Mouse (Mus musculus): ENCODE results near the gene Ap2b1.

Ap2b1 gene

GRCm38 (mm10) chr11:83443824-83444223, 145.0 kb downstream of the Ap2b1 start:
- no peak for DNase-seq (ENCODE audit: low spot score)

DNA sequence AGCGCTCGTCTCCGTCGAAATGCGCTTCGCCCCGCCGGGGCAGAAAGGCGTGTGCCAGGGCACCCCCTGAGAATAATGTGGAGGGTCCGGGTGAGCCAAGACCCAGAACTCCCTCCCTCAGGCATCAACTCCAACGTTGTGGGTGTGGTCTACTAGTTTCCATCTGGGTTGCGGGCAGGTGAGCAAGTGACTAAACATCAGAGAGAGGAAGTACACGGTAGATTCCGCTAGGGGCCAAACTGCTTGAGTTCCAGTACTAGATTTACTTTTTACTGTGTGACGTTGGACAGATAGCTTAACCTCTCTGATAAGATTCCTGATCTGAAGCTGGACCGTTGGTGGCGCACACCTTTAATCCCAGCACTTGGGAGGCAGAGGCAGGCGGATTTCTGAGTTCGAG, 146.2 kb downstream of the Ap2b1 start:
- DNase-seq (ENCODE audit: low spot score), result no peak

- no peak for DNase-seq (ENCODE audit: low spot score)
These were observed 148.8 kb downstream of the Ap2b1 start for GRCm38 (mm10) chr11:83447612-83448011.

- no peak for DNase-seq (ENCODE audit: low spot score)
These were observed 149.4 kb downstream of the Ap2b1 start for GRCm38 (mm10) chr11:83448021-83448926.

GRCm38 (mm10) chr11:83448927-83449236, 150.1 kb downstream of the Ap2b1 start:
- DNase-seq (ENCODE audit: low spot score), result no peak

GRCm38 (mm10) chr11:83449298-83449697, 150.5 kb downstream of the Ap2b1 start:
- no peak for DNase-seq (ENCODE audit: low spot score)

GRCm38 (mm10) chr11:83450550-83450949, 151.7 kb downstream of the Ap2b1 start:
- no peak for DNase-seq (ENCODE audit: low spot score)

DNA sequence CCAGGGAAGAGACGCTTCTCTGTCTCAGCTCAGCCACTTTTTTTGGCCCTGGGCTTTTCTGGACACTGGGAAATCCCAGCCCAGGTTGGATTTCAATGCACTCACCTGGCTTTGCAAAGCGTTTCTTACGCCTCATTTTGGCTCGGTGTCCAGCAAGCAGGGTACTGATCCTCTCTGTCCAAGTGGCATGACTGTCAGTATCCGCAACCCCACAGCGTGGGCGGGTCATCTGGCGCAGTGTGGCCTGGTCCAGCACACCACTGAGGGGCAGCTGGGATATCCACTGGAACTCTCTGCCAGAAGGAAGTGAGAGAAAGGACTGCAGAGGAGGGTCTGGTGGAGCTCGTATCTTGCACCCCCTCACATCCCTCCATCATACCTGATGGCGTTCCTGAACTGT, 152.5 kb downstream of the Ap2b1 start:
- DNase-seq (ENCODE audit: low spot score), result no peak

DNA sequence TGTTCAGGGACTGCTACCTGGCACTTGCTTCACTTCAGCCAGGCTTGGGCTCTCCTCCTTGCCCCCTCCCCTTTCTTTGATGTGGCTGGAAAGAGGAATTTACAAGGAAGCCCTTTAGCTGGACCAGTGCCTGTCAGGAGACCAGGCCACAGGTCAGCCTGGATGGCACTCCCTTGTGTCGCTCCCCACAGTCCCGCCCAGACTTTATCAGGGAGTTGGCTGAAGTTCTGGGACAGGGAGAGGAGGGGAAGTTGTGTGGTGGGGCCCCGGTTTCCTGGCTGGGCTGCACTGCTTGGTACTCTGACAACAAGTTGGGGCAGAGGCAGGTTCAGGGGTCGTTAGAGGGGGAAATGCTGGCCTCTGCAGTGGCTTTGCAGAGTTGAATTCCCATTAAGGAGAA, 155.7 kb downstream of the Ap2b1 start:
- no peak for DNase-seq (ENCODE audit: low spot score)
